Mouse (Mus musculus) small intestine, adult 2 months (tissue): Measurements from ENCODE around the gene Rnf17.

Experiments used
- CTCF ChIP-seq: fragments of 200-500 bp; IDR thresholded peaks from 2 replicates; pipeline ENCODE4 v1.5.1; 2012; ENCODE audit warnings: low read depth, mild to moderate bottlenecking, control low read depth, inconsistent platforms, low read length, moderate library complexity, mixed read lengths; ENCODE audit not compliant: insufficient replicate concordance, insufficient read length; ENCODE audit errors: extremely low read depth
- POLR2A ChIP-seq: fragments of 200-500 bp; IDR thresholded peaks from 2 replicates; pipeline ENCODE4 v1.6.1; 2012; ENCODE audit warnings: low read depth, mild to moderate bottlenecking, control low read depth, inconsistent platforms, low read length, moderate library complexity

DNA sequence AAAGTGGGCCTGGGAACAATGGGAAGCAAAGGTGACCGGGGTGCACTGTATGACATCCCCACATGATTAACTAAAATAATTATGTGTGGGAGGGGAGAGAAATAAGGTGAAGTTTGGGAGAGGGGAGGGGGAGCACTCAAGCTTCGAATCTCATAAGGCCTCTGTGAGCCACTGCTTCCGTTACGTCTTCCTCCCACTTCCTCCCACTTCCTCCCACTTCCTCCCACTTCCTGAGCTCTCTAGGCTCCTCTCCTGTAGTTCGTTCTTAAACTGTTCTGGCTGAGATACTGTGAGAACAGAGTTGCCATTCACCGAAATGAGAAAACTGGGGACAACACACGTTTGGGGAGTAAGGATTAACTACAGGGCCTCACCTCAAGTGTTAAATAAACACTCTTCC lies 165.1 kb downstream of the Rnf17 start:
- TF ChIP-seq POLR2A = no peak
- no peak for TF ChIP-seq CTCF
